Mouse (Mus musculus): ENCODE results near the gene Exosc6.

DNA sequence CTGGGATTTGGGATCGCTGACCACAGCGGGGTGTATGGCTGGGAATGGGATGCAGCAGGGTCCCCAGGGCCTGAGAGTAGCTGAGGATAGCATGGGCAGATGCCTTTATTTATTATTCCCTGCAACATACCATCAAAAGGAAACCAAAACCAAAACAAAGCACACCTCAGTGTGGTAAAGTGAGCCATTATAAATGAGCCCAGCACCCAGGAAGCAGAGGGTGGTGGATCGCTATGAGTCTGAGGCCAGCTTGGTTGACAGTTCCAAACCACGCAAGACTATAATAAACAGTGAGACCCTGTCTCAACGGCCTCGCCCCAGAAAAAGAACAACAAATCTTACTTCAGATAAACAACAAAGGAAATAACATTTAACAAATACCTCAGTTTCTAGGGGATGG, 26.1 kb upstream of the Exosc6 start:
- no peak for TF ChIP-seq CTCF (IDR thresholded peaks at IDR 0.05; ENCODE audit: control insufficient read depth, insufficient read depth, insufficient read length)
- no peak for TF ChIP-seq MYOD1 (IDR thresholded peaks at IDR 0.05; ENCODE audit: control insufficient read depth, insufficient read length, low read depth)
